Mouse (Mus musculus) MEL (cell line): ENCODE measurements around the gene Card11. TPM values are rescaled to one million over a fixed set of nuclear protein-coding genes. Genes with fewer than 3 reads are reported as not detected.

Experiments used
- DNase-seq: peaks from one replicate; pipeline ENCODE4 v3.0.0; 2011; ENCODE audit warnings: low read depth, low spot score
- H3K27ac ChIP-seq: 2 replicates; pipeline ENCODE4 v1.5.1; 2012; ENCODE audit warnings: low read depth, mild to moderate bottlenecking, control low read depth, low read length, moderate library complexity; ENCODE audit not compliant: control insufficient read depth
- H3K27me3 ChIP-seq, 2 experiments: fragments of 150-350 bp in 1 of 2; sonication (generic) in 1 of 2; 2 replicates each; pipeline ENCODE4 v1.6.1; 2012; ENCODE audit warnings: low read length in 2 of 2, mild to moderate bottlenecking in 2 of 2, improper control_type of control experiment in 1 of 2, moderate library complexity in 1 of 2; ENCODE audit not compliant: insufficient read depth in 2 of 2, control insufficient read depth in 1 of 2
- H3K36me3 ChIP-seq, 2 experiments: 2 replicates each; pipeline ENCODE4 v1.6.1; 2012 to 2014; ENCODE audit warnings: low read length in 2 of 2, improper control_type of control experiment in 1 of 2, inconsistent platforms in 1 of 2, mild to moderate bottlenecking in 1 of 2; ENCODE audit not compliant: insufficient read depth in 2 of 2, control insufficient read depth in 1 of 2
- H3K4me1 ChIP-seq, 2 experiments: fragments of 150-350 bp in 1 of 2; sonication (generic) in 1 of 2; 2 replicates each; pipeline ENCODE4 v1.6.1; 2012; ENCODE audit warnings: low read length in 2 of 2, improper control_type of control experiment in 1 of 2, mild to moderate bottlenecking in 1 of 2; ENCODE audit not compliant: insufficient read depth in 2 of 2, control insufficient read depth in 1 of 2
- H3K4me3 ChIP-seq, 2 experiments: fragments of 150-350 bp in 1 of 2; sonication (generic) in 1 of 2; 2 replicates each; pipeline ENCODE4 v1.5.1; 2012; ENCODE audit warnings: low read depth in 2 of 2, low read length in 2 of 2, mild to moderate bottlenecking in 2 of 2, moderate library complexity in 2 of 2, control low read depth in 1 of 2, improper control_type of control experiment in 1 of 2; ENCODE audit not compliant: control insufficient read depth in 1 of 2, insufficient read depth in 1 of 2
- H3K79me2 ChIP-seq: 2 replicates; pipeline ENCODE4 v1.6.1; 2012; ENCODE audit warnings: mild to moderate bottlenecking, low read length, moderate library complexity; ENCODE audit not compliant: control insufficient read depth, poor library complexity, insufficient read depth
- H3K9ac ChIP-seq: 2 replicates; pipeline ENCODE4 v1.6.1; 2012; ENCODE audit warnings: low read depth, mild to moderate bottlenecking, control low read depth, low read length, moderate library complexity; ENCODE audit not compliant: control insufficient read depth, poor library complexity, severe bottlenecking
- H3K9me3 ChIP-seq: fragments of 150-350 bp; sonication (generic); replicated peaks from 2 replicates; pipeline ENCODE4 v1.6.1; 2012; ENCODE audit warnings: mild to moderate bottlenecking, low read length, improper control_type of control experiment, moderate library complexity; ENCODE audit not compliant: insufficient read depth
- BHLHE40 ChIP-seq: IDR thresholded peaks from 2 replicates; pipeline ENCODE4 v1.6.1; 2012; ENCODE audit warnings: low read depth, mild to moderate bottlenecking, inconsistent platforms, low read length, improper control_type of control experiment, borderline replicate concordance
- CHD1 ChIP-seq: IDR thresholded peaks from 2 replicates; pipeline ENCODE4 v1.6.1; 2012; ENCODE audit warnings: low read depth, mild to moderate bottlenecking, inconsistent platforms, low read length, improper control_type of control experiment
- CHD2 ChIP-seq: IDR thresholded peaks from 2 replicates; pipeline ENCODE4 v1.6.1; 2011; ENCODE audit warnings: low read length, improper control_type of control experiment
- ETS1 ChIP-seq: IDR thresholded peaks from 2 replicates; pipeline ENCODE4 v1.6.1; 2012; ENCODE audit warnings: low read depth, mild to moderate bottlenecking, inconsistent platforms, low read length, improper control_type of control experiment, moderate library complexity
- GABPA ChIP-seq: IDR thresholded peaks from 2 replicates; pipeline ENCODE4 v1.6.1; 2012; ENCODE audit warnings: low read depth, mild to moderate bottlenecking, inconsistent platforms, low read length, improper control_type of control experiment, moderate library complexity
- HCFC1 ChIP-seq: IDR thresholded peaks from 2 replicates; pipeline ENCODE4 v1.6.1; 2012; ENCODE audit warnings: low read depth, mild to moderate bottlenecking, inconsistent platforms, low read length, improper control_type of control experiment, moderate library complexity
- JUND ChIP-seq: IDR thresholded peaks from 2 replicates; pipeline ENCODE4 v1.6.1; 2011; ENCODE audit warnings: low read depth, mild to moderate bottlenecking, improper control_type of control experiment, low read length
- MXI1 ChIP-seq: IDR thresholded peaks from 2 replicates; pipeline ENCODE4 v1.6.1; 2011; ENCODE audit warnings: mild to moderate bottlenecking, low read depth, low read length, improper control_type of control experiment
- MYB ChIP-seq: IDR thresholded peaks from 2 replicates; pipeline ENCODE4 v1.6.1; 2011; ENCODE audit warnings: mild to moderate bottlenecking, low read depth, low read length, improper control_type of control experiment
- POLR2AphosphoS2 ChIP-seq: IDR thresholded peaks from 2 replicates; pipeline ENCODE4 v1.6.1; 2011; ENCODE audit warnings: low read length, improper control_type of control experiment
- POLR2AphosphoS5 ChIP-seq: IDR thresholded peaks from 2 replicates; pipeline ENCODE4 v1.6.1; 2012; ENCODE audit warnings: low read depth, borderline replicate concordance, mild to moderate bottlenecking, inconsistent platforms, low read length, moderate library complexity, mixed read lengths
- SIN3A ChIP-seq: IDR thresholded peaks from 2 replicates; pipeline ENCODE4 v1.6.1; 2012; ENCODE audit warnings: low read length, improper control_type of control experiment, inconsistent platforms
- SMC3 ChIP-seq: IDR thresholded peaks from 2 replicates; pipeline ENCODE4 v1.6.1; 2011; ENCODE audit warnings: low read depth, low read length, improper control_type of control experiment
- TAL1 ChIP-seq: IDR thresholded peaks from 2 replicates; pipeline ENCODE4 v1.6.1; 2012; ENCODE audit warnings: mild to moderate bottlenecking, inconsistent platforms, low read length, moderate library complexity, mixed read lengths
- TBP ChIP-seq: IDR thresholded peaks from 2 replicates; pipeline ENCODE4 v1.8.0; 2011; ENCODE audit warnings: low read depth, low read length, improper control_type of control experiment
- TCF12 ChIP-seq: IDR thresholded peaks from 2 replicates; pipeline ENCODE4 v1.6.1; 2014; ENCODE audit warnings: low read depth, mild to moderate bottlenecking, inconsistent platforms, low read length, improper control_type of control experiment, moderate library complexity
- UBTF ChIP-seq: IDR thresholded peaks from 2 replicates; pipeline ENCODE4 v1.6.1; 2012; ENCODE audit warnings: low read depth, mild to moderate bottlenecking, inconsistent platforms, low read length, improper control_type of control experiment, moderate library complexity, borderline replicate concordance; ENCODE audit not compliant: insufficient read depth
- USF2 ChIP-seq, 2 experiments: IDR thresholded peaks; 2 replicates each; pipeline ENCODE4 v1.6.1; 2011 to 2012; ENCODE audit warnings: improper control_type of control experiment in 2 of 2, low read length in 2 of 2, borderline replicate concordance in 1 of 2, inconsistent platforms in 1 of 2, low read depth in 1 of 2, mild to moderate bottlenecking in 1 of 2; ENCODE audit not compliant: insufficient read depth in 1 of 2
- ZC3H11A ChIP-seq: IDR thresholded peaks from 2 replicates; pipeline ENCODE4 v1.6.1; 2012; ENCODE audit warnings: low read depth, mild to moderate bottlenecking, inconsistent platforms, low read length, improper control_type of control experiment
- ZKSCAN1 ChIP-seq: IDR thresholded peaks from 2 replicates; pipeline ENCODE4 v1.6.1; 2012; ENCODE audit warnings: low read depth, mild to moderate bottlenecking, inconsistent platforms, low read length, improper control_type of control experiment, moderate library complexity
- ZMIZ1 ChIP-seq: IDR thresholded peaks from 2 replicates; pipeline ENCODE4 v1.6.1; 2012; ENCODE audit warnings: low read depth, mild to moderate bottlenecking, inconsistent platforms, low read length, improper control_type of control experiment, moderate library complexity
- polyA plus RNA-seq, 2 experiments: library from polyadenylated mRNA; stranded (reverse) in 1 of 2; unstranded in 1 of 2; fragments of >175 nt in 1 of 2; fragments of >200 nt in 1 of 2; gene quantifications; 2 replicates each; pipeline versions ENCODE4 v1.2.1 to v1.2.4; 2012; ENCODE audit warnings: low replicate concordance in 2 of 2, low read depth in 1 of 2; ENCODE audit not compliant: insufficient read length in 2 of 2, insufficient read depth in 1 of 2, missing spikeins in 1 of 2
- total RNA-seq: library from RNA; depleted of rRNA; stranded (reverse); fragments of 300-350 nt; gene quantifications from 2 replicates; pipeline ENCODE4 v1.2.3, GENCODE M21; 2012

Gene Card11
- total and polyA plus RNA-seq, 3 experiments = not detected

- no peaks in the 10 kb centered on the region for H3K79me2 ChIP-seq
- no peak for TF ChIP-seq POLR2AphosphoS5
- TF ChIP-seq MYB = no peak
- TF ChIP-seq MXI1 = no peak
- no peak for TF ChIP-seq SIN3A
- no peak for TF ChIP-seq UBTF
- no peak for TF ChIP-seq SMC3
- no peaks in the 10 kb centered on the region for H3K4me1 ChIP-seq
- H3K27me3 ChIP-seq = no peaks in the 10 kb centered on the region
- no peak for DNase-seq
- no peaks in the 10 kb centered on the region for H3K36me3 ChIP-seq
- H3K27ac ChIP-seq = no peak overlapping the region
- H3K4me3 ChIP-seq = no peak overlapping the region
- no peaks in the 10 kb centered on the region for H3K9me3 ChIP-seq
- H3K9ac ChIP-seq = no peak overlapping the region
Observed at GRCm38 (mm10) chr5:140944382-140945125, 55.8 kb downstream of the Card11 start.

- no peak overlapping the region for H3K27ac ChIP-seq
- no peak overlapping the region for H3K9ac ChIP-seq
- TF ChIP-seq MXI1 = no peak
- no peak for TF ChIP-seq POLR2AphosphoS2
- no peak for TF ChIP-seq TAL1
- TF ChIP-seq UBTF = no peak
- no peak for TF ChIP-seq POLR2AphosphoS5
- no peak for TF ChIP-seq ZKSCAN1
- no peak for TF ChIP-seq ZMIZ1
- TF ChIP-seq SIN3A = no peak
- TF ChIP-seq ZC3H11A = no peak
- no peak for TF ChIP-seq ETS1
- no peak for TF ChIP-seq CHD2
- no peak for TF ChIP-seq GABPA
- no peak for TF ChIP-seq BHLHE40
- no peak for TF ChIP-seq USF2 (IDR thresholded peaks at IDR 0.05; ENCODE audit: borderline replicate concordance in 1 of 2, insufficient read depth in 1 of 2, low read depth in 1 of 2, low read length in 2 of 2)
- TF ChIP-seq HCFC1 = no peak
- TF ChIP-seq CHD1 = no peak
- TF ChIP-seq TCF12 = no peak
- TF ChIP-seq MYB = no peak
- no peak for TF ChIP-seq JUND
- no peak for TF ChIP-seq TBP
- no peaks in the 10 kb centered on the region for H3K79me2 ChIP-seq
- H3K4me3 ChIP-seq = no peak overlapping the region
- no peaks in the 10 kb centered on the region for H3K27me3 ChIP-seq
- H3K36me3 ChIP-seq = no peaks in the 10 kb centered on the region
- no peak for DNase-seq
- no peaks in the 10 kb centered on the region for H3K9me3 ChIP-seq
- H3K4me1 ChIP-seq = no peaks in the 10 kb centered on the region
Observed at GRCm38 (mm10) chr5:140940923-140941491, 59.4 kb downstream of the Card11 start.
